Mouse (Mus musculus): ENCODE results near the gene Slc25a51. TPM values are rescaled to one million over a fixed set of nuclear protein-coding genes. Genes with fewer than 3 reads are reported as not detected.
"Not testable (repeated sequence)": the region's sequence is repeated elsewhere in the genome, so short reads cannot be mapped to it uniquely, and the experiment has no call there.

Gene Slc25a51
- polyA plus RNA-seq, 1 experiment from 2014 or later: 74.0 TPM

DNA sequence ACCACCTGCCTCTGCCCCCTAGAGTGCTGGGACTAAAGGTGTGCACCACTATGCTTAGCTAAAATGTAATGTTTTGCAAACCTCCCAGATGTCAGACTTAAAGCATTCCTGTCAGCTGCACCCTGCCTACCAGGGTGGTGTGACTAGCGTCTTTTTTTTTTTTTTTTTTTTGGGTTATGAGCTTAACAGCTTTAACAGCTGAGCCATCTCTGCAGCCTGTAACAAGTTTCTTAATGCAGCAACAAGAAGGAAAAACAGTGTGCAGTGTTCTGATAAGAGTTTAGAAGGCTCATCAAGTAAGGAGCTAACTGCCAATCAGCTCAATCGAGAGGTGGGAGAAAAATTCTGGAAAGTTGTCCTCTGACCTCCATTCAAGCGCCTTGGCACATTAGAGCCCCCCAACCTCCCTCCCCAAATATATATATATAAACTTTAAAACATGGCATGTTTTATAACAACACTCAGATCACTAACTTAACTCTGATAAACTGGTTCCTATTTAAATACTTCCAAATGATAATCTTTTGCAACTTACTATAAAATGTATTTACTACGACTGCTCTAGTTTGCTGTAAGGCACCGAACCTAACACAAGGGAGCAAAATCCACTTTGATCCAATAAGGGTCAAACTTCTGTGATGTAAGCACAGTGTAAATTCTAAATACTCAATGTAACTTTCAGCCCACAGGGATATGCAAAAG, 1.4 kb downstream of the Slc25a51 start:
- no peak overlapping the region for H3K27ac ChIP-seq
- H3K27me3 ChIP-seq: no peaks in the 10 kb centered on the region
- peaks cover 41% of the 10 kb centered on the region for H3K4me1 ChIP-seq
- peak overlapping the region; percentile 97 for H3K4me3 ChIP-seq
- 66% methylated on average over 5 of the region's 5 CpGs for WGBS
- peaks cover 24% of the 10 kb centered on the region for H3K36me3 ChIP-seq (ENCODE audit: poor library complexity, severe bottlenecking)
- no peaks in the 10 kb centered on the region for H3K9me3 ChIP-seq (replicated peaks)
- H3K9ac ChIP-seq: peak overlapping the region; percentile 97
- peak overlapping the region; percentile 88 for H3K4me2 ChIP-seq
- ATAC-seq: no peak

DNA sequence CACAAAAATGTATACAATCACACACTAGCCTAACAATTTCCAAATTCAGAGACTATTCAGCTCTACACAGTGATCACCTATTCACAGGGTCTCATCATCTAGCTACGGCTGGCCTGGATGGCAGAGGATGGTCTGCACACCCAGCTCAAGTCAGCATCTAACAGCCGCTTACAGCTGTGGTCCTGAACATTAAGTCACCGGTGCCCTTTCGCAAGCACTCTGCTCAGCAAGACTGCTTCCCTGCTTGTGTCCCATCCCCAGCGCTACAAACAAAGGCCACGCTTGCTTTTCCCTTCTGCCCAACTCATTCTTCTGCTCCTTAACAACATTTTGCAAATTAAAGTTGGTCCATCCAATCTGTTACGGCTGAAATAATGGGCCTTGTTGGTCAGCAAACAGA, 2.2 kb downstream of the Slc25a51 start:
- no peaks in the 10 kb centered on the region for H3K9me3 ChIP-seq (replicated peaks)
- WGBS: 67% methylated on average over 7 of the region's 7 CpGs
- no peaks in the 10 kb centered on the region for H3K27me3 ChIP-seq
- H3K4me1 ChIP-seq: peaks cover 41% of the 10 kb centered on the region
- H3K4me3 ChIP-seq: peak overlapping the region; percentile 97
- peak overlapping the region; percentile 88 for H3K4me2 ChIP-seq
- H3K36me3 ChIP-seq (ENCODE audit: poor library complexity, severe bottlenecking): peaks cover 29% of the 10 kb centered on the region
- peak overlapping the region; percentile 50 for H3K9ac ChIP-seq
- no peak for ATAC-seq
- H3K27ac ChIP-seq: no peak overlapping the region

DNA sequence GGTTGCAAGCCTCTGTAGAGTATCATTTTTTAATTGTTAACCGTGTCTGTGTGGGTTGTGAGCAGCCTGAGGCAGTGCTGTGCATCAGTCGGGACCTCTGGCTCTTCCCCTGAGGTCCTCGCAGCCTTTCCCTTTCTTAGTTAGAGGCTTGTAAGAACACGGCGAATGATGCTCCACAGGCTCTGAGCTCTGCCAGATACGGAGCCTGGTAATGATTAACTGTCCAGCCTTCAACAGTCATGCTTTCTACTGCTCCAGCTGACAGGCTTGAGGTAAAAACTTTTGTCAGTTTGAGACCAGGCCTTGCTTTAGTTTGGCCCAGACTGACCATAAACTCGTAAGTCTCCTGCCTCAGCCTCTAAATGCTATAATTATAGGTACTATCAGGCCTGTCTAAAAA, 3.3 kb downstream of the Slc25a51 start:
- H3K4me1 ChIP-seq: peaks cover 41% of the 10 kb centered on the region
- H3K4me3 ChIP-seq: no peak overlapping the region
- no peaks in the 10 kb centered on the region for H3K27me3 ChIP-seq
- no peak for ATAC-seq
- H3K9me3 ChIP-seq (replicated peaks): no peaks in the 10 kb centered on the region
- H3K27ac ChIP-seq: no peak overlapping the region
- no peak overlapping the region for H3K9ac ChIP-seq
- no peak overlapping the region for H3K4me2 ChIP-seq
- 86% methylated on average over 7 of the region's 7 CpGs for WGBS
- H3K36me3 ChIP-seq (ENCODE audit: poor library complexity, severe bottlenecking): peaks cover 38% of the 10 kb centered on the region

DNA sequence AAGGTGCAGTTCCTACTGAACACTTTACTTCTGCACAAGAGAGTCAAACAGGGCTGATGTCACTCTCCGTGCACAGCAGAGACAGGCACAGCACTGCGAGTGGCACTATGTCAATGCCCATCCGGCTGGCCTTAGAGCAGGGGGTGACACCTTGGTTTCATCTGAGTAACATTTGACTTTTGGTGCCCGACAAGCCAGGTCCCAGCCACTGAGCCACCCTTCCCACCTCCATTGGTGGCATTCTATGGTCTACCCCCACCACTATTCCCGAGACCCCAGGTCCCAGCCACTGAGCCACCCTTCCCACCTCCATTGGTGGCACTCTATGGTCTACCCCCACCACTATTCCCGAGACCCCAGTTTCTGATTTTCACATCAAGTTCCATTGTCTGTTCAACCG, 4.5 kb downstream of the Slc25a51 start:
- Histone ChIP-seq H3K4me3 (no peak overlapping the region), H3K27me3 (no peaks in the 10 kb centered on the region), H3K27ac (no peak overlapping the region), H3K9ac (no peak overlapping the region), H3K4me1 (peaks cover 35% of the 10 kb centered on the region), H3K36me3 (ENCODE audit: poor library complexity, severe bottlenecking) (peaks cover 50% of the 10 kb centered on the region), H3K4me2 (no peak overlapping the region), H3K9me3 (replicated peaks) (no peaks in the 10 kb centered on the region)
- 92% methylated on average over 7 of the region's 7 CpGs for WGBS
- ATAC-seq: no peak

DNA sequence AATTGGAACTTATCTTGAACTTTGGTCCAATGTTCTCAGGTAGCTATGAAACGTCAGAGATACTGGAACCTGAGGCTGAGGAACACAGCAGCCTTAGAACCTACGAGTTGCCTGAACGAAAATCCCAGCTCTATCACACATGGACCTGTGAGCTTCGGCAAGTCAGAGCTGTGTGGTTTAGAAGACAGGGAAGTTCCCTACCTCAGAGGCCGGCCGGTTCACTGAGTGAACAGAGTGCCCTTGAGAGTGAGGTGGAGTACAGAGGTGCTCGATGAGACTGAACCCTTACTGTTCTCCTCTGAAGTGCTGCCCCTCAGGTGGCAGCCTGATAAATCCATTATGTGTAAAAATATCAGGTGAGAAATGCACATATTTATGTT, 5.1 kb downstream of the Slc25a51 start:
- Histone ChIP-seq H3K27me3 (no peaks in the 10 kb centered on the region), H3K9ac (no peak overlapping the region; the same call in 1 of the 2 replicates), H3K4me2 (no peak overlapping the region), H3K4me1 (peaks cover 33% of the 10 kb centered on the region), H3K27ac (no peak overlapping the region), H3K4me3 (no peak overlapping the region), H3K9me3 (replicated peaks) (no peaks in the 10 kb centered on the region), H3K36me3 (ENCODE audit: poor library complexity, severe bottlenecking) (peaks cover 56% of the 10 kb centered on the region)
- no peak for ATAC-seq
- 93% methylated on average over 7 of the region's 7 CpGs for WGBS

DNA sequence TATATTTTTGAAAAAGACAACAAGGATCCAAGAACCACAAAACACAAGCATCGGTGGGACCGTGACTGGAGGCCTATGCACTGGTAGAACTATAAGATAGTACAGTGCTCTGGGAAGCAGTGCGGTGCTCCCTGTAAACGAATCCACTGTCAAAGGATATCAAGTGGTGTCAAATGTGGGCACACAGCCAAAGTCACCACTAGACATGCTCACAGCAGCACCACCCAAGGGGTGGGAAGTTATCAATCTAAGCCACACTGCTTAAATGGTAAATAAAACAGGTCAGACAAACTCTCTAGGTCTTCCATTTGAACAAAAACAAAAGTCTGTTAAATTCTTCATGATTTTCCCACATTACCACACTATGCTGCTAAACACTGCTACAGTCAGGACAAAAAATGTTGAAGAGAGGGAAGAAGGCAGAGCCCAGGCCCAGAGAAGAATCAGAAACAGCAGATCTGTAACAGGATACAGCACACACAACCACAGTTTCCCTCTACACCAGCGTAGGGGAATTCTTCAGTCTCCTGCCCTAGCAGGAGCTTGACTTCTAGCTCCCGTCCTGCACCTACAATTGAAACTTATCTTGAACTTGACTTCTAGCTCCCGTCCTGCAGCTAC, 5.6 kb downstream of the Slc25a51 start:
- 83% methylated on average over 7 of the region's 7 CpGs for WGBS
- Histone ChIP-seq H3K36me3 (ENCODE audit: poor library complexity, severe bottlenecking) (peaks cover 61% of the 10 kb centered on the region), H3K27me3 (no peaks in the 10 kb centered on the region), H3K27ac (no peak overlapping the region), H3K9ac (no peak overlapping the region; the same call in 1 of the 2 replicates), H3K4me2 (no peak overlapping the region), H3K4me3 (no peak overlapping the region), H3K9me3 (replicated peaks) (no peaks in the 10 kb centered on the region), H3K4me1 (peaks cover 33% of the 10 kb centered on the region)
- ATAC-seq: no peak

DNA sequence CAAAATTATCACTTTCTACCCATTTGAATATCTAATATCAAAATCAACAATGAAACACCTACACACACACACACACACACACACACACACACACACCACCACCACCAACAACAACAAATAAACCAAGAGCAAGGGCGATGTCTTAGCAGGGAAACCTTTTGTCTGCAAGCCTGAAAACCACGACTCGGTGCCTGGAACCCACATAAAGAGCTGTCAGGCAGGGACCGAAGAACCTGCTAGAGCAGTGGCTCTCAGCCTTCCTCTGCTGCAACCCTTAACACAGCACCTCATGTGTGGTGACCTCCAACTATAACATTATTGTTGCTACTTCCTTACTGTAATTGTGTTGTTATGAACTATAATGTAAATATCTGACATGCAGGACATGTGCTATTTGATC, 6.3 kb downstream of the Slc25a51 start:
- no peak for ATAC-seq
- no peak overlapping the region for H3K9ac ChIP-seq
- peaks cover 28% of the 10 kb centered on the region for H3K4me1 ChIP-seq
- no peak overlapping the region for H3K4me3 ChIP-seq
- H3K27me3 ChIP-seq: no peaks in the 10 kb centered on the region
- H3K36me3 ChIP-seq (ENCODE audit: poor library complexity, severe bottlenecking): peaks cover 68% of the 10 kb centered on the region
- H3K27ac ChIP-seq: no peak overlapping the region
- WGBS: 96% methylated on average over 4 of the region's 4 CpGs
- no peak overlapping the region for H3K4me2 ChIP-seq
- H3K9me3 ChIP-seq (replicated peaks): no peaks in the 10 kb centered on the region

DNA sequence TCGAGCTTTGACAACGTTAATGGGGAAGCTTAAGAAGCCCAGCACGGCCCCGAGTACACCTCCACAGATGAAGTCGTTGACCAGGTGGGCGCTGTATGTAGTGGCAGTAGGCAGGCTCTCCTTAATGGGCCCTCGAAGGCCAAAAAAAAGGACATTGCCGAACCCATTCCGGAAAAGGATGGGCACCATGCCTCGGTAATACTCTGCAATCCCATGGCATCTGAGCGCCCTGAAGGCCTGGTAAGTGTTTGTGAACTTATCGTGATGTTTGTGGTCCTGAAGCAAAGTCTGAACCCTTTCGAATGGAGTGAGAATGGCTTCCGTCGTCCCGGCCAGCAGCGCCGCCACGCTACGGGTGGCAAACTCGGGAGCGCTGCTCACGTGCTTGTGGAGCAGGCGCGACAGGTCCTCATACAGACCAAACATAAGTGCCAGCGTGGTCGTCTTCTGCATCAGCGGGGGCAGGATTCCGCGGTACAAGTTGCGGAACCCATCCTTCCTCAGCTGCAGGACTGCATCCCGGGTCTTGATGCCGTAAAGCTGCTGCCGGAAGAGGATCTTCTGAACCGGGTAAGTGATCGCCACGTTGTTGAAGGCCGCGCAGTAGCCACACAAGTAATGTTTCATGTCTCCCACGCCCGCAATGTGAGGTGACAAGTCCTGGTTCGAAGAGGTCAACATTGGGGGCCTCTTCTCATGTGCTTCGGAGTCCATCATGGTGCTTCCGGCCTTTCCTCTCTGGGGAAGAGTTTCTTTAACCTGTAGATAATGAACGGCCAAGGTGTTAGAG, 8.9 kb downstream of the Slc25a51 start:
- ATAC-seq: no peak
- 96% methylated on average over 45 of the region's 45 CpGs for WGBS

DNA sequence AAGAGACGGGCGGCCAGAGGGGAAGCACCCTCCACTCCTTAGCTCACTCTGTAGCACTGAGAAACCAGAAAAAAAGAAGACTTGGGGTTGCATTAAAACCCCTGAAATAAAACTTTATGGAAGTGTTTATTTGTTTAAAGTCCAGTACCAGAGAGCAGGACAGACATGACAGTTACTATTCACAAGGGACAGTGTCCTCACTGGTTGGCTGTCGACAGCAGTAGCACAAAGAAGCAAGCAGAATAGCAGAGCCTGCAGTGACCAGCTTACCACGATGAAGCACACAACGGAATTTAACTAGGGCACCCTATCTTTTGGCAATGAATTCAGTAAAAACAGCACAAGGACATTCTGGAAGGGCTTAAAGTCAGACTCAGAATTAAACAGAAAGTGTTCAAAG, 10.3 kb downstream of the Slc25a51 start:
- not testable (repeated sequence) for H3K9ac ChIP-seq; H3K4me3 ChIP-seq; H3K9me3 ChIP-seq (replicated peaks); H3K27ac ChIP-seq; H3K4me2 ChIP-seq; ATAC-seq; H3K27me3 ChIP-seq
- WGBS: 93% methylated on average over 5 of the region's 5 CpGs
- Histone ChIP-seq H3K36me3 (ENCODE audit: poor library complexity, severe bottlenecking) (peaks cover 73% of the 10 kb centered on the region), H3K4me1 (peaks cover 10% of the 10 kb centered on the region)

More for the DNA sequence above, 8.9 kb downstream of the Slc25a51 start:
- H3K4me2 ChIP-seq: no peak overlapping the region
- H3K27ac ChIP-seq: no peak overlapping the region
- peaks cover 8% of the 10 kb centered on the region for H3K4me1 ChIP-seq
- no peaks in the 10 kb centered on the region for H3K27me3 ChIP-seq
- H3K9me3 ChIP-seq (replicated peaks): no peaks in the 10 kb centered on the region
- H3K4me3 ChIP-seq: no peak overlapping the region
- peaks cover 85% of the 10 kb centered on the region for H3K36me3 ChIP-seq (ENCODE audit: poor library complexity, severe bottlenecking)
- H3K9ac ChIP-seq: no peak overlapping the region

DNA sequence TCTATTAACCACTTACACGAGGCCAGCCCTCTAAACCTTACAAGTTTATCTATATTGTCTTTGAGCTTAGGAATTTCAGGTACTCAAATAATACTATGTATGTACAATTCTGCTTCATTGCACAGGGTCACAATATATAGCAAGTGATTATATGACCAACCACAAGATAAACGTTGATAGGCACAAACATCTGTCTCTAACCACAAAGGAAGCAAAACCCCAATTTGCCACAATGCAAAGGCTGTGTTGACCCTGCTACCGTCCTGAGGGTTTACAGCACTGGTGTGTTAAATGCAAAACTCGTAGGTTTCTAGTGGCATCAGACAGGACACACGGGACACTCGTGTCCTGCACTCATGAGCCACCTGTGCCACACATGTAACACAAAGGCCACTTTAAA, 12.4 kb downstream of the Slc25a51 start:
- H3K27me3 ChIP-seq; H3K4me1 ChIP-seq; H3K9ac ChIP-seq; ATAC-seq; H3K4me2 ChIP-seq; H3K9me3 ChIP-seq (replicated peaks); H3K27ac ChIP-seq; H3K4me3 ChIP-seq: not testable (repeated sequence)
- peaks cover 54% of the 10 kb centered on the region for H3K36me3 ChIP-seq (ENCODE audit: poor library complexity, severe bottlenecking)
- 90% methylated on average over 6 of the region's 6 CpGs for WGBS

DNA sequence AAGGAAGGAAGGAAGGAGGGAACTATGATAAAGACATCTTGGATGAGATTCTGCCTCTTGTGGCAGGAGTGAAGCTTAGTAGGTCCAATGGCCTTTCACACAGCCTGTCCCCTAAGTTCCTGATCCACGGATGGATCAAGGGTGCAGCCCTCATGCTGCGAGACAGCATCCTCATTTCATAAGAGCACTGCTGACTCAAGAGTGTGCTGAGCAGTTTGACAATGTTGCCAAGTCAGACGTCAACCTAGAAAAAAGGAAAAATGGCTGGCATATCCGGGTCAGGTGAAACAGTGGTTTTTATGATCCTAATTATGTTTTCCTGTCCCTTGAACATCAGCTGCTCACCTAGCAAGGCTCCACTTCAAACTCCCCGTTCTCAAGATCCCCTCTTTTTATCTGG, 14.9 kb downstream of the Slc25a51 start:
- peaks cover 4% of the 10 kb centered on the region for H3K4me1 ChIP-seq
- H3K36me3 ChIP-seq (ENCODE audit: poor library complexity, severe bottlenecking): peaks cover 31% of the 10 kb centered on the region
- no peak for ATAC-seq
- H3K4me2 ChIP-seq: no peak overlapping the region
- H3K4me3 ChIP-seq: no peak overlapping the region
- H3K9ac ChIP-seq: no peak overlapping the region
- WGBS: 80% methylated on average over 5 of the region's 5 CpGs
- H3K27ac ChIP-seq: no peak overlapping the region
- no peaks in the 10 kb centered on the region for H3K27me3 ChIP-seq
- H3K9me3 ChIP-seq (replicated peaks): no peaks in the 10 kb centered on the region

DNA sequence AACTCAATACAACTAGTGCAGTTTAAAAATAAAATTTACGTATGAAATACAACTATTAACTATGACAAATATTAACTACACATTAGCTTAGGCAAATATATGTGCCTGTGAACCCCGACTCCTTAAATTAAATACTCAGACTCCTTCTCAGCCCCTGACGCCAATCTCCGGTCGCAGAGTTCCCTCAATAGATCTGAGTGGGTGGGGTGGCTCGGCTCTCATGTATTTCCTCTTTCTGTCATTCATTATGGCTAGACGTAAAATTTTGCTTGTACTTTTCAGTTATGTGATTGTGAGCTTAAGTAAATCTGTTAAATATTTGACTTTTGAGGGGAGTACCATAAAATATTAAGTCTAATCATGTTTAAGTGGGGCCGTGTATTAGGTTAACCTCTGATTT, 15.6 kb downstream of the Slc25a51 start:
- Histone ChIP-seq H3K36me3 (ENCODE audit: poor library complexity, severe bottlenecking) (peaks cover 24% of the 10 kb centered on the region), H3K9ac (no peak overlapping the region), H3K9me3 (replicated peaks) (no peaks in the 10 kb centered on the region), H3K27ac (no peak overlapping the region), H3K27me3 (no peaks in the 10 kb centered on the region), H3K4me3 (no peak overlapping the region), H3K4me1 (peaks cover 4% of the 10 kb centered on the region), H3K4me2 (no peak overlapping the region)
- 91% methylated on average over 8 of the region's 8 CpGs for WGBS
- ATAC-seq: no peak
